Mouse (Mus musculus): Measurements from ENCODE around the gene Hvcn1.
"Not testable (repeated sequence)": the region's sequence is repeated elsewhere in the genome, so short reads cannot be mapped to it uniquely, and the experiment has no call there.

The Hvcn1 gene

GRCm38 (mm10) chr5:122204180-122204579 lies 2.4 kb upstream of the Hvcn1 start:
- no peak for DNase-seq (ENCODE audit: low spot score in 2 of 2)

- no peak for DNase-seq (ENCODE audit: low spot score in 2 of 2)
These were observed 2.3 kb downstream of the Hvcn1 start for GRCm38 (mm10) chr5:122208909-122209308.

GRCm38 (mm10) chr5:122209591-122210368 lies 3.2 kb downstream of the Hvcn1 start:
- DNase-seq (ENCODE audit: low spot score in 2 of 2), result no peak

GRCm38 (mm10) chr5:122210890-122211289 lies 4.3 kb downstream of the Hvcn1 start:
- no peak for DNase-seq (ENCODE audit: low spot score in 2 of 2)

- DNase-seq (ENCODE audit: low spot score in 2 of 2), result no peak
These were observed 5.5 kb downstream of the Hvcn1 start for GRCm38 (mm10) chr5:122212125-122212524.

- not testable (repeated sequence) for DNase-seq (ENCODE audit: low spot score in 2 of 2)
These were observed 6.2 kb downstream of the Hvcn1 start for GRCm38 (mm10) chr5:122212820-122213219.

- DNase-seq (ENCODE audit: low spot score in 2 of 2), result no peak
These were observed 7.3 kb downstream of the Hvcn1 start for GRCm38 (mm10) chr5:122213861-122214260.

- DNase-seq (ENCODE audit: low spot score in 2 of 2), result no peak
These were observed 11.0 kb downstream of the Hvcn1 start for GRCm38 (mm10) chr5:122217636-122218035.

GRCm38 (mm10) chr5:122218109-122218905 lies 11.7 kb downstream of the Hvcn1 start:
- DNase-seq (ENCODE audit: low spot score in 2 of 2), result no peak

GRCm38 (mm10) chr5:122218928-122219327 lies 12.3 kb downstream of the Hvcn1 start:
- no peak for DNase-seq (ENCODE audit: low spot score in 2 of 2)

GRCm38 (mm10) chr5:122219655-122220629 lies 13.3 kb downstream of the Hvcn1 start:
- DNase-seq (ENCODE audit: low spot score in 2 of 2), result no peak

GRCm38 (mm10) chr5:122221085-122221484 lies 14.5 kb downstream of the Hvcn1 start:
- no peak for DNase-seq (ENCODE audit: low spot score in 2 of 2)

GRCm38 (mm10) chr5:122224291-122224690 lies 17.7 kb downstream of the Hvcn1 start:
- no peak for DNase-seq (ENCODE audit: low spot score in 2 of 2)

GRCm38 (mm10) chr5:122228271-122228765 lies 21.7 kb downstream of the Hvcn1 start:
- no peak for DNase-seq (ENCODE audit: low spot score in 2 of 2)

GRCm38 (mm10) chr5:122228772-122229171 lies 22.2 kb downstream of the Hvcn1 start:
- no peak for DNase-seq (ENCODE audit: low spot score in 2 of 2)

GRCm38 (mm10) chr5:122230816-122231215 lies 24.2 kb downstream of the Hvcn1 start:
- DNase-seq (ENCODE audit: low spot score in 2 of 2), result no peak

GRCm38 (mm10) chr5:122231431-122231830 lies 24.8 kb downstream of the Hvcn1 start:
- DNase-seq (ENCODE audit: low spot score in 2 of 2), result no peak

- DNase-seq (ENCODE audit: low spot score in 2 of 2), result no peak
These were observed 25.4 kb downstream of the Hvcn1 start for GRCm38 (mm10) chr5:122232004-122232403.

GRCm38 (mm10) chr5:122233077-122233581 lies 26.5 kb downstream of the Hvcn1 start:
- DNase-seq (ENCODE audit: low spot score in 2 of 2), result no peak

GRCm38 (mm10) chr5:122233695-122234094 lies 27.1 kb downstream of the Hvcn1 start:
- no peak for DNase-seq (ENCODE audit: low spot score in 2 of 2)

Data from right cerebral cortex, postnatal 36 days (tissue).